In the genomic region with DNA sequence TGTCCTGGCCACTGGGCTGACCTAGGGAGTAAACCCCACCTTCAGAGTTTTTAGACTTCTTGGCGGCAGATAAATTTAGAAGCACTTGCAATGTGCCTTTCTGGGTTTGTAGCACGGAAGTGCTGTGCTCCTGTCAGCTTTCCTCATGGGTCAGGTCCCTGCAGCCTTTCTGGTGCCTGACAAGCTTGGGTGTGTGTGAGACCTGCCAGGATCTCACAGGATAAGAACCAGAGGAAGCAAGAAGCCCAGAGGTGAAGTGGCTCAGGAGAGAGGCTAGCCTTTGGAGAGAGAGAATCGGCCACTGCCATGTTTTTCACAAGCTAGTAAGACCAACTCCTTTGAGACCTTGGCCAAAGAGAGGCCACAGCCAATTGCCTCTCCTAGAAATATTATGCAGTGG, we compare ENCODE assay signal across 11 mouse cellular contexts.
"Had no signal": no experiment of that assay in that cellular context is flagged by ENCODE, and none has a peak within 500 bp of the region (broad histone marks: within the 10 kb centered on the region; RNA-seq: fewer than 3 reads in every experiment).

No protein-coding gene starts in this region.

- DNase-seq: kidney, adult 8-10 months; kidney, postnatal 25 days; lung, adult 18-20 months; lung, postnatal 36 days; midbrain, embryonic 14.5 days; right cerebral cortex, postnatal 14 days; thymus, postnatal 36 days had no signal

- H3K36me3 ChIP-seq: limb, embryonic 15.5 days; neural tube, embryonic 13.5 days had no signal

- H3K9ac ChIP-seq: limb, embryonic 15.5 days; liver, embryonic 14.5 days; neural tube, embryonic 13.5 days had no signal

- H3K27me3 ChIP-seq: limb, embryonic 15.5 days; neural tube, embryonic 13.5 days had no signal

- H3K4me3 ChIP-seq: left cerebral cortex, adult 2 months; limb, embryonic 15.5 days; neural tube, embryonic 13.5 days had no signal

- H3K27ac ChIP-seq: left cerebral cortex, adult 2 months; limb, embryonic 15.5 days; liver, embryonic 14.5 days; neural tube, embryonic 13.5 days had no signal

- H3K4me2 ChIP-seq: limb, embryonic 15.5 days; neural tube, embryonic 13.5 days had no signal

- H3K9me3 ChIP-seq: limb, embryonic 15.5 days; neural tube, embryonic 13.5 days had no signal
